ENCODE assay signal across 8 mouse cellular contexts in genomic region chr13:5861157-5862002, GRCm38 (mm10). TPM values are rescaled to one million over a fixed set of nuclear protein-coding genes. Genes with fewer than 3 reads are reported as not detected.
A peak's percentile ranks its signal among the peaks of the same experiment; 100 is the strongest.
DNase-seq lines count a peak whose midpoint lies in the region; ATAC-seq and TF ChIP-seq lines count a peak whose summit lies in the region.

Gene Klf6 (plus strand): TSS chr13:5861482.

- peaks cover 7 to 17% of the 10 kb centered on the region in 2 experiments; a peak in 3 of 4 replicates for H3K4me1 ChIP-seq in CH12.LX (ENCODE audit: control insufficient read depth in 1 of 2, insufficient read depth in 2 of 2)
- no peaks in the 10 kb centered on the region; the same call in 1 of the 2 replicates for H3K4me1 ChIP-seq in forebrain, embryonic 11.5 days (replicated peaks; ENCODE audit: control insufficient read depth, insufficient read depth, low read length)
- H3K4me1 ChIP-seq in heart, embryonic 16.5 days (ENCODE audit: control insufficient read depth, insufficient read depth, low read length): peaks cover 15% of the 10 kb centered on the region
- peaks cover 41% of the 10 kb centered on the region for H3K4me1 ChIP-seq in liver, embryonic 15.5 days (replicated peaks)
- peaks cover 17% of the 10 kb centered on the region; the same call in 1 of the 2 replicates for H3K4me1 ChIP-seq in neural tube, embryonic 12.5 days

- H3K27me3 ChIP-seq in CH12.LX (replicated peaks): no peaks in the 10 kb centered on the region
- H3K27me3 ChIP-seq in forebrain, embryonic 11.5 days (ENCODE audit: control insufficient read depth, insufficient read depth, low read length): no peaks in the 10 kb centered on the region; the same call in 1 of the 2 replicates
- no peaks in the 10 kb centered on the region for H3K27me3 ChIP-seq in heart, embryonic 16.5 days (ENCODE audit: control insufficient read depth, insufficient read depth, low read length)
- no peaks in the 10 kb centered on the region for H3K27me3 ChIP-seq in liver, embryonic 15.5 days
- no peaks in the 10 kb centered on the region for H3K27me3 ChIP-seq in neural tube, embryonic 12.5 days (replicated peaks)

- H3K36me3 ChIP-seq in CH12.LX (replicated peaks in 1 of 2; ENCODE audit: control insufficient read depth in 1 of 2, insufficient read depth in 1 of 2, low read length in 1 of 2): peaks cover 15 to 16% of the 10 kb centered on the region in 2 experiments
- H3K36me3 ChIP-seq in forebrain, embryonic 11.5 days (ENCODE audit: control insufficient read depth, insufficient read depth, low read length): no peaks in the 10 kb centered on the region; the same call in none of the 2 replicates
- peaks cover 16% of the 10 kb centered on the region for H3K36me3 ChIP-seq in heart, embryonic 16.5 days (ENCODE audit: control insufficient read depth, insufficient read depth)
- peaks cover 18% of the 10 kb centered on the region for H3K36me3 ChIP-seq in liver, embryonic 15.5 days (replicated peaks)
- peaks cover 16% of the 10 kb centered on the region for H3K36me3 ChIP-seq in neural tube, embryonic 12.5 days

- peak; percentile 98 for DNase-seq in CH12.LX (ENCODE audit: extremely low read depth)
- DNase-seq in c-Kit-positive CD71-positive TER-119-negative erythroid progenitor cells, embryonic 14.5 days (ENCODE audit: low read depth): peak; percentile 94
- peak; percentile 100 for DNase-seq in forebrain, embryonic 11.5 days (ENCODE audit: low spot score)
- peak; percentile 99 for DNase-seq in kidney, postnatal 36 days
- peak; percentile 98 for DNase-seq in telencephalon, adult 2 months (ENCODE audit: low read depth, low spot score)

- no peak for TF ChIP-seq EP300 in CH12.LX (IDR thresholded peaks at IDR 0.05; ENCODE audit: low read length)

- H3K9ac ChIP-seq in CH12.LX (ENCODE audit: insufficient read depth, low read depth): peak within 1 kb of the TSS; percentile 79
- H3K9ac ChIP-seq in forebrain, embryonic 11.5 days (ENCODE audit: low read length): peak within 1 kb of the TSS; percentile 78
- peak within 1 kb of the TSS; percentile 98 for H3K9ac ChIP-seq in heart, embryonic 16.5 days (ENCODE audit: low read length)
- H3K9ac ChIP-seq in liver, embryonic 15.5 days: peak within 1 kb of the TSS; percentile 85
- peak within 1 kb of the TSS; percentile 86 for H3K9ac ChIP-seq in neural tube, embryonic 12.5 days

- peak within 1 kb of the TSS; percentile 38 for H3K27ac ChIP-seq in CH12.LX (ENCODE audit: insufficient read depth, low read depth)
- H3K27ac ChIP-seq in forebrain, embryonic 11.5 days (ENCODE audit: low read depth, low read length): peak within 1 kb of the TSS; percentile 85
- H3K27ac ChIP-seq in heart, embryonic 16.5 days (ENCODE audit: low read length): peak within 1 kb of the TSS; percentile 100
- peak within 1 kb of the TSS; percentile 91 for H3K27ac ChIP-seq in liver, embryonic 15.5 days (replicated peaks)
- H3K27ac ChIP-seq in neural tube, embryonic 12.5 days: peak within 1 kb of the TSS; percentile 97

- H3K9me3 ChIP-seq in CH12.LX (replicated peaks; ENCODE audit: low read length): no peaks in the 10 kb centered on the region
- no peaks in the 10 kb centered on the region for H3K9me3 ChIP-seq in forebrain, embryonic 11.5 days (ENCODE audit: control insufficient read depth, low read length)
- no peaks in the 10 kb centered on the region for H3K9me3 ChIP-seq in heart, embryonic 16.5 days (replicated peaks; ENCODE audit: control insufficient read depth, low read length)
- H3K9me3 ChIP-seq in liver, embryonic 15.5 days (replicated peaks): no peaks in the 10 kb centered on the region
- H3K9me3 ChIP-seq in neural tube, embryonic 12.5 days: no peaks in the 10 kb centered on the region

- dilution Hi-C loops in CH12.LX (cut with MboI; ENCODE audit: extremely low pct_ligation_motif_present, extremely low pct_unique_long_range_greater_than_20kb, low sequenced_read_pairs): no loop called here

- peaks cover 33% of the 10 kb centered on the region for H3K79me2 ChIP-seq in CH12.LX (replicated peaks; ENCODE audit: control insufficient read depth, extremely low read depth, insufficient read depth, poor library complexity, severe bottlenecking)

- H3K4me2 ChIP-seq in CH12.LX (ENCODE audit: insufficient read depth, low read depth, poor library complexity, severe bottlenecking): peak within 1 kb of the TSS; percentile 85
- H3K4me2 ChIP-seq in forebrain, embryonic 11.5 days (ENCODE audit: low read depth, low read length, severe bottlenecking): peak within 1 kb of the TSS; percentile 54
- peak within 1 kb of the TSS; percentile 84 for H3K4me2 ChIP-seq in heart, embryonic 16.5 days (ENCODE audit: low read depth, low read length)
- peak within 1 kb of the TSS; percentile 90 for H3K4me2 ChIP-seq in liver, embryonic 15.5 days
- H3K4me2 ChIP-seq in neural tube, embryonic 12.5 days (replicated peaks): peak within 1 kb of the TSS; percentile 67

- in situ Hi-C loops in CH12.LX (cut with MboI; ENCODE audit: low pct_ligation_motif_present, low pct_unique_long_range_greater_than_20kb, low sequenced_read_pairs): loop anchor here (10.0 to 25.0 kb wide), 2 partner anchors 613 to 776 kb away; partner anchors contain the start of gene Pfkp

- no peak for TF ChIP-seq CTCF in CH12.LX (conservative IDR thresholded peaks at IDR 0.05 in 1 of 2, IDR thresholded peaks at IDR 0.05 in 1 of 2; ENCODE audit: low read depth in 2 of 2, low read length in 2 of 2)

- under 1% methylated on average over 56 of the region's 60 CpGs for WGBS in forebrain, embryonic 11.5 days
- WGBS in heart, embryonic 16.5 days: under 1% methylated on average over 59 of the region's 60 CpGs
- under 1% methylated on average over 53 of the region's 60 CpGs for WGBS in liver, embryonic 15.5 days (ENCODE audit: insufficient replicate concordance)
- WGBS in neural tube, embryonic 12.5 days: under 1% methylated on average over 58 of the region's 60 CpGs

- ATAC-seq in forebrain, embryonic 11.5 days (replicated peaks; ENCODE audit: low FRiP score): peak; percentile 99
- ATAC-seq in heart, embryonic 16.5 days (replicated peaks; ENCODE audit: extremely low read depth, insufficient read depth, low FRiP score): peak; percentile 97
- peak; percentile 99 for ATAC-seq in liver, embryonic 15.5 days (ENCODE audit: insufficient read depth)
- peak; percentile 99 for ATAC-seq in neural tube, embryonic 12.5 days (ENCODE audit: low FRiP score, low read depth)

- TF ChIP-seq POLR2A in CH12.LX (IDR thresholded peaks at IDR 0.05; ENCODE audit: low read depth, low read length): peak; percentile 100

- H3K4me3 ChIP-seq in CH12.LX (replicated peaks in 1 of 3; ENCODE audit: low read depth in 2 of 3, low read length in 2 of 3, poor library complexity in 1 of 3): peak within 1 kb of the TSS; percentile 73 to 99 (median 82)
- H3K4me3 ChIP-seq in forebrain, embryonic 11.5 days (ENCODE audit: low read depth, low read length): peak within 1 kb of the TSS; percentile 64
- H3K4me3 ChIP-seq in heart, embryonic 16.5 days (ENCODE audit: low read length): peak within 1 kb of the TSS; percentile 80
- H3K4me3 ChIP-seq in liver, embryonic 15.5 days (replicated peaks): peak within 1 kb of the TSS; percentile 79
- peak within 1 kb of the TSS; percentile 61 for H3K4me3 ChIP-seq in neural tube, embryonic 12.5 days

- TF ChIP-seq RAD21 in CH12.LX (IDR thresholded peaks at IDR 0.05; ENCODE audit: low read depth, low read length): no peak

TF ChIP-seq in CH12.LX, 34 proteins besides CTCF, POLR2A, EP300 and RAD21 (continues in another document):
- TF ChIP-seq GABPA (IDR thresholded peaks at IDR 0.05; ENCODE audit: insufficient replicate concordance, low read depth, low read length): no peak
- peak; percentile 98 for TF ChIP-seq ZMIZ1 (IDR thresholded peaks at IDR 0.05; ENCODE audit: low read depth, low read length)
- peak; percentile 87 for TF ChIP-seq USF1 (IDR thresholded peaks at IDR 0.05; ENCODE audit: low read depth, low read length)
- peak; percentile 25; the same call in 1 of the 2 replicates for TF ChIP-seq MAX (IDR thresholded peaks at IDR 0.05; ENCODE audit: low read length)
- TF ChIP-seq KAT2A (IDR thresholded peaks at IDR 0.05; ENCODE audit: insufficient replicate concordance, low read length): no peak
- no peak; the same call in 1 of the 2 replicates for TF ChIP-seq IRF4 (IDR thresholded peaks at IDR 0.05; ENCODE audit: low read depth, low read length)
- peak; percentile 33; the same call in 1 of the 2 replicates for TF ChIP-seq NRF1 (IDR thresholded peaks at IDR 0.05; ENCODE audit: low read depth, low read length)
- TF ChIP-seq CHD2 (IDR thresholded peaks at IDR 0.05; ENCODE audit: low read length): peak; percentile 88
- TF ChIP-seq JUND (conservative IDR thresholded peaks at IDR 0.05; ENCODE audit: low read depth, low read length): no peak; the same call in 1 of the 2 replicates
- no peak for TF ChIP-seq MAFK (IDR thresholded peaks at IDR 0.05; ENCODE audit: insufficient replicate concordance, low read length)
- TF ChIP-seq PAX5 (IDR thresholded peaks at IDR 0.05; ENCODE audit: low read length): no peak
- peak; percentile 96 for TF ChIP-seq POLR2AphosphoS2 (IDR thresholded peaks at IDR 0.05; ENCODE audit: low read depth, low read length)
- TF ChIP-seq JUN (IDR thresholded peaks at IDR 0.05; ENCODE audit: insufficient read depth, low read depth, low read length): peak; percentile 86
- no peak for TF ChIP-seq E2F4 (IDR thresholded peaks at IDR 0.05; ENCODE audit: insufficient replicate concordance, low read depth, low read length)
- no peak for TF ChIP-seq SMC3 (IDR thresholded peaks at IDR 0.05; ENCODE audit: low read depth, low read length)
- TF ChIP-seq ZNF384 (IDR thresholded peaks at IDR 0.05; ENCODE audit: low read depth, low read length): peak; percentile 60
- TF ChIP-seq ELF1 (IDR thresholded peaks at IDR 0.05; ENCODE audit: low read depth, low read length): no peak
- no peak; the same call in 1 of the 2 replicates for TF ChIP-seq RCOR1 (conservative IDR thresholded peaks at IDR 0.05; ENCODE audit: low read depth, low read length)
- peak; percentile 72; the same call in 1 of the 2 replicates for TF ChIP-seq MAZ (IDR thresholded peaks at IDR 0.05; ENCODE audit: low read depth, low read length)
- TF ChIP-seq UBTF (IDR thresholded peaks at IDR 0.05; ENCODE audit: low read depth, low read length): no peak
- peak; percentile 92 for TF ChIP-seq TCF12 (IDR thresholded peaks at IDR 0.05; ENCODE audit: low read depth, low read length)
- TF ChIP-seq MYC (IDR thresholded peaks at IDR 0.05; ENCODE audit: low read depth, low read length): no peak

RNA-seq across cellular contexts. Expression of gene Klf6, which starts in this region (rescaled TPM):
- total RNA-seq in CH12.LX (2012; rRNA removed): 6.3 and 6.6 TPM in 2 replicates
- total RNA-seq in CH12.LX (2014; rRNA removed): 21.0 and 23.7 TPM in 2 replicates
- 15.8 and 17.5 TPM in 2 replicates for polyA plus RNA-seq in CH12.LX (2012; ENCODE audit: insufficient read length, low read depth)
- 49.5 and 51.8 TPM in 2 replicates for polyA plus RNA-seq in forebrain, embryonic 11.5 days (2014; fragmentation: Nextera tagmentation; extraction: Ambion mirVana)
- polyA plus RNA-seq in heart, embryonic 16.5 days (2015; fragmentation: Nextera tagmentation; extraction: Ambion mirVana): 77.1 and 87.5 TPM in 2 replicates
- 20.6 and 21.3 TPM in 2 replicates for polyA plus RNA-seq in liver, embryonic 15.5 days (2015; fragmentation: Nextera tagmentation; extraction: Ambion mirVana)
- 68.1 and 70.8 TPM in 2 replicates for polyA plus RNA-seq in neural tube, embryonic 12.5 days (2016; fragmentation: Nextera tagmentation; extraction: Ambion mirVana)

Comparison
In these comparisons a context has a peak if more than half of its experiments do, and no peak if none do; other contexts are left out.
1. Peak in every context shown above with its lines: DNase-seq, ATAC-seq, H3K4me3 ChIP-seq and H3K27ac ChIP-seq.
2. H3K27ac ChIP-seq: peak in every context shown above with its lines; median percentile 100 in heart, embryonic 16.5 days; 97 in neural tube, embryonic 12.5 days; 91 in liver, embryonic 15.5 days; 85 in forebrain, embryonic 11.5 days; 38 in CH12.LX.